Mouse (Mus musculus) embryo, embryonic 10 days (tissue): Measurements from ENCODE around the gene Cpm.

Experiments
- DNase-seq: peaks from one replicate; pipeline ENCODE4 v3.0.0-alpha.2; 2015; ENCODE audit warnings: low spot score

Gene Cpm

GRCm38 (mm10) chr10:117620934-117621501 lies 8.3 kb upstream of the Cpm start:
- DNase-seq: no peak

DNA sequence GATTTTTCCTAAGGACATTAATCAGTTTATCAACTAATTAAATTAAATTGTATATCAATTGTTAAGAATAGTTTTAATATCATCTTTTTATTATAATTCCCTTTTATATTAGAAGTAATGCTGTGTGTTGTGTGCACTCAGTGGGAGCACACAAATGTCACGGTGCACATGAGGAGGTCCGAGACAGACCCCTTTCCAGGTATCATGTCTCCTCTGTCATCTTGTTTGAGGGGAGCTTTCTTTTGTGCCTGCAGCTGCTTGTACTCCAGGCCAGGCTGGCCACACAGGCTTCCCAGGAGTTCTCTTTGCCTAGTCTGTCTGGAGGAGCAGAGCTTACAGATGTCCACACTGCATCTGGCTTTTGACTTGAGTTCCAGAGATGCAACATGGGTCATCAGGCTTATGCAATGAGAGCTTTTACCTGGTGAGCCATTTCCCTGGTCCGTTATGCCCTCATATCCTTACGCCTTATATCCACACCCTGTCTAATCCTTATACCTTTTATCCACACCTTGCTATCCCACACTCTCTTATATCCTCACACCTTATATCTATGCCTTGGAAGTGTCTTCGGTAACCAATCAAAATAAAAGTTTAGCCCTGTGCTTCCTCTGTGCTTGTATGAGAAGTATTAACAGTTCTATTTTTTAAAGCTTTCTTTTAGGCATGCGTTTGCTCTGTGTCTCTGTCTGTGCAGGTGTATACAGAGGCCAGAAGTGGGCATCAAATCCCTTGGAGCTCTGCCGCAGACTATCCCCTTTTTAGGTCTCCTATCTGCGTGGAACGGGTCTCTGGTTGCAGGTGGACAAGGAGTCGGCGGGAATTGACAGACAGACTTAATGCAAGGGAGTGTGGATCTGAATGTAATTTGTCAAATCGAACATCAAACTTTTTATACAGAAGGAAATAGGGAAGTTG lies 7.4 kb upstream of the Cpm start:
- no peak for DNase-seq

DNA sequence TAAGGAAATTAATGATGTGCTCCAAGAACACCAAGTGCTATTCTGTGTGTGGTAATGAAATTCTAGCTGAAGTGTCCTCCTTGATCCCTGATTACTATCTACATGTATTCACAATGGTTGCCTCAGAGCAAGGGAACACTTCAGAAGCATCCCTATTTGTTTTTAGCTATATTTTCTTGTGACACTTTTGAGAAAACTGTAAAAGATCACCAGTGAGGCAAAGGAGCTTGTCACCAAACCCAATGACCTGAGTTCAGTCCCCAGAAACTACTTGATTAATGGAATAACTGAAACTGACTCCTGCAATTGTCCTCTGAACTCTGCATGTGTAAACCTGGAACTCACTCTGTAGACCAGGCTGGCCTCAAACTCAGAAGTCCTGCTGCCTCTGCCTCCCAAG lies 5.9 kb upstream of the Cpm start:
- no peak for DNase-seq

DNA sequence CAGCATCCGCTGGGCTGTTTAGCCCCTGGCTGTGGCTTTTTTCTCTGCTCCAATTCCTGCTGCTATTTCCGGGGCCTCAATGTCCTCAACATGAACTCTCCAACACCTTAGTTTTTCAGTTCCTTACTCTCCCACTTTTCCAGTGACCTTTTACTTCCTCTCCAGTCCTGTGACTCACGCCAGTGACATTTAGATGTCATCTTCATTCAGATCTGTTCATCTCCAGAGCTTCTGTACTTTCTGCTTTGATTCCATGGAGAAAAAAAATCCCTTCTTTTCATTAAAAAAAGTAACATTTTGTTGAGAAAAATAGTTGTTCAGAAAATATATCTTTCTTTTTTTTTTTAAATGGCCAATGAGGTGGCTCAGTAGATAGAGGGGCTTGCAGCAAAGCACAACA lies 5.1 kb upstream of the Cpm start:
- no peak for DNase-seq

DNA sequence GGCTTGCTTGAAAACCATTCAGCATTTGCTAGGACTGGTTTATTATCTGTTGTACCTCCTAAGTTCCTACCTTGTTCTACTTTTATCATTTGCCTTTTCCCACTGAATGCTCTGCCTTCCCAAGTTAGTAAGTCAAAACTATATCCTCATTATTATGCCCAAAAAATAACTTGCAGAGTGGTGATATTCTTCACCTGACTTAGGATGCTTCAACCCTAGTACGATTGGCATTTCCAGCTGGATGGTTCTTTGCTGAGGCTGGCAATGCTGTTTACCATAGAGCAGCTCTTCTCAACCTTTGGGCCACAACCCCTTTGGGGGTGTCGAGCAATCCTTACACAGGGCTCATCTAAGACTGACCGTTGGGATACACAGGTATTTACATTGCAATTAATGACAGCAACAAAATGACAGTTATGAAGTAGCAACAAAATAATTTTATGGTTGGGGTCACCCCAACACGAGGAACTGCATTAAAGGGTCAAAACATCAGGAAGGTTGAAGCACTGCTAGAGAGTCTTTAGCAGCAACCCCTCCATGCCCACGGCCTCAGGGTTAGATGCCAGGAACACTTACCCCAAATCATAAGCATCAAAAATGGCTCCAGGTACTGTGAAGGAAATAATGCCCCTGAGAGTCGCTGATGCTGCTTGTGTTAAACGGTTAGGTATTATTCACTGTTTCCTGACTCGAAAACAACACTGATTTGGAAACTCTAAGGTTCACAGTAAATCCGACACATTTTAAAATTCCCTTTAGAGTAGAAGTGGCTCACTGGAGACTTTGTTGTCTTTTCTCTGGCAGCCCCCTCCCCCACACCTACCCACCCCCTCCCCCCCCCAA lies 4.4 kb upstream of the Cpm start:
- DNase-seq: no peak

DNA sequence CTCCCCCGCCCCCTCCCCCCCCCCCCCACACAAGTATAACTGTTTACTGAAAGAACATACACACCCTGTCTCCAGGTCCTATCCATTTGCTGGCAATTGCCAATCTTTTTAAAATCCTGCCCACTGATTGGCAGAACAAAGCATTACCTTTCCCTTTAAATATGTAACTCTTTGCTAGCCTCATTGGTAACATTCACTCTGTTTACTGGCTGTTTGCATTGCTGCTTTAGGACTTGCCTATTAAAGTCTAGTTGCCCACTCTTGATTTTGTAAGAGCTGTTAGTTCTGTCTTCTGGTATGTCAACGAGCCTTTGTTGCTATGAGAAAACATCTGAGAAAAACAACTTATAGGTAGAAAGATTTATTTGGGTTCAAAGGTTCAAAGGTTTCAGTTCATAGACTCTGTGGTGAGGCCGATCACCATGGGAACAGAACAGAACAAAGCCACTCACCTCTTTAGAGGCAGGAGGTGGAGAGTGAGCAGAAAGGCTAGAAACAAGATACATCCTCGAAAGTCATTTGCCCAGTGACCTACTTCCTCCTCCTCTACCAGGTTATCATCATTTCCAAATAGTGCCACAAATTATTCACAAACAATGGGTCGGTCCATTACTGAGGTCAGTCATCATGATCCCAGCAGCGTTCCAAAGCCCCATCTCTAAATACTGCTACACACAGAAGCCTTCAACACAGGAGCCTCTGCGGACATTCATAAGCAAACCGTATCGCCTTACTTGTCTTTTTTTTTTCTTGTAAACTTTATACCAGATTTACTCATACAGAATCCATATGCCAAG lies 3.6 kb upstream of the Cpm start:
- DNase-seq: peak; percentile 52

DNA sequence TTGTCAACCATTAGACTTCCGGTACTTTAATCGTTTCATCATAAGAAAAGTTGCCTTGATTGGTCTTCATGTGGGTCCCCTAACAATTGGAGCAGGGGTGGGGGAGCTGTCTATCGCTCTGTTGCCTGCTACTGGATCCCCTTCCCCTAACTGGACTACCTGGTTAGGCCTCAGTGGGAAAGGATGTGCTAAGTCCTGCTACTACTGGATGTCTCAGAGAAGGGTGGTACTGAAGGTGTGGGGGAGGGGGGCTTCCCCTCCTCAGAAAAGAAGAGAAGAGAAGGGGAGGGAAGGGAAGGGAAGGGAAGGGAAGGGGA lies 3.0 kb upstream of the Cpm start:
- DNase-seq: no peak

GRCm38 (mm10) chr10:117626840-117627615 lies 2.3 kb upstream of the Cpm start:
- no peak for DNase-seq

- DNase-seq: no peak
These were observed 1.7 kb upstream of the Cpm start for GRCm38 (mm10) chr10:117627616-117627930.

DNA sequence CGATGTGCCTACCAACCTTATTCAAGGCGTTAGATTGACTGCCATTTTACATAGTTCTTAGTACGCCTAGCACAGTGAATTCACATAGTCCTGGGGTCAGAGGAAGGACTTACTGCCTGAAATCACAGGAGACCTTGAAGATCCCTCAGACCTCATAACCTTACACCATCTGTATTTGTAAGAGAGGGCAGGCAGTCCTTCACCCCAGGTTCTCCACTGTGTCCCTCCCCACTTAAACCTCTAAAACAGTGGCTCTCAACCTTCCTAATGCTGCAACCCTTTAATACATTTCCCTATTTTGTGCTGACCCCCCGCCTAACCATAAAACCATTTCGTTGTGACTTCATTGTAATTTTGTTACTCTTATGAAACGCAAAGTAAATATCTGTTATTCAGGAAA lies 1.4 kb upstream of the Cpm start:
- DNase-seq: no peak

- DNase-seq: no peak
These were observed 734 bp upstream of the Cpm start for GRCm38 (mm10) chr10:117628363-117629168.

DNA sequence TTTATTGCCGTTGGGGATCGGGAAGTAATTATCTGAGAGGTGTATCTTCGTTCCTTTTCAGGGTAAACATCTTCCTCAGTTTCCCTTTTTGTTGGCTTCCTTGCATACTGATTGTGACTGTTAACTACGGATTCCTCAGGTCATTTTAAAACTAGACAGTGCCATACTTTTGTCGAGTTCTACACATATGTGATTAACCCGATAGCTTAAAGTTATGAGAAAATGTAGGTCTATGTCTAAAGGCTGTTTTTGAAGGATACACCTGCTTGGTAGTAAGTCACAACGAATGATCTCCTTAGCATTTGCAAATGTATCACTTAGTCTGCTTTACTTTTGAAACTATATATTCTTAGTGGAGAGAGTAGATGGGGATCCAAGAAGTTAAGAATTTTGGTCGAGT lies 876 bp downstream of the Cpm start:
- DNase-seq: no peak

- no peak for DNase-seq
These were observed 1.5 kb downstream of the Cpm start for GRCm38 (mm10) chr10:117630810-117631209.

GRCm38 (mm10) chr10:117631562-117632259 lies 2.4 kb downstream of the Cpm start:
- no peak for DNase-seq

DNA sequence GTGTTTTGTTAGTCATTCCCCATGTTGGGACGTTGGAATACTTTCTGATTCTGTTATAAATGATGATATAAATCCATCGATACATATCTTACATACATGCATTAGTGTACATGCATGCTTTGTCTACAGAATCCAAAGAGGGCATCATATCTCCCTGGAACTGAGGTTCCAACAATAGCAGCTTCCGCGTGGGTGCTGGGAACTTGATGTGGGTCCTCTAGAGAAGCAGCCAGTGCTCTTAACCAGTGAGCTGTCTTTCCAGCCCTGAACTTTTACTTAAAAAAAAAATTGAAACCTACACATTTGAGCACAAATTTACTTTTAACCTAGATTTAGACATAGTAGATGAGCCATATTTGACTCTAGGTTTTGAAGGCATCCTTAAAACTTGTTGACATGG lies 3.1 kb downstream of the Cpm start:
- DNase-seq: no peak

- no peak for DNase-seq
These were observed 4.4 kb downstream of the Cpm start for GRCm38 (mm10) chr10:117633564-117634208.

DNA sequence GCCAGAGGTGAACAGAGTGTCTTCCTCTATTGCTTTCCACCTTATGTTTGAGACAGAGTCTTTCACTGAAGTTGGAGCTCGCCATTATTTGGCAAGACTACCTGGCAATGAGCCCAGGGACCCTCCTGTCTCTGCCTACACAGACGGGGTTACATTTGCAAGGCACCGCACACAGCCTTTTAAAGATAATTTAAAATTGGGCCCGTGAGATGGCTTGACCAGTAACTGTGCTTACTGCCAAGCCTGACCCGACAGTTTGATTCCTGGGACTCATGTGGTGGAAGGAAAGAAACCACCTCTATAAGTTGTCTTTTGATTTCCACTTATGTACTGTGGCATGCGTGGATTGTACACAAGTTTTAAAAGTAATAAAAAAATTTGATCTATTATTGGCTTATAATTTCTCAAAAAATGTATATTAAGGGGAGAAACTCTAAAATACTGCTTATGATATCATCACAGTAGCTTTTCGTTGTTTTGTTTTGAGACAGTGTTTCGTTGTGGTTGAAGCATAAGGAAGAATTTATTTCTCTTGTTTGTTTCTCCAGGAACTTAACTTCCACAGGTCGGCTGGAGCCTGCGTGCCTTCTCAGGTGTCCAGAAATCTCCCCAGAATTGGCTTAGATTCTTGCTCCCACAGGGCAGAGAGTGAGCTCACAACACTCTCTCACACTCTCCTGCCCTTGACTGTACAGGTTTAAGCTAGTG lies 5.2 kb downstream of the Cpm start:
- no peak for DNase-seq

DNA sequence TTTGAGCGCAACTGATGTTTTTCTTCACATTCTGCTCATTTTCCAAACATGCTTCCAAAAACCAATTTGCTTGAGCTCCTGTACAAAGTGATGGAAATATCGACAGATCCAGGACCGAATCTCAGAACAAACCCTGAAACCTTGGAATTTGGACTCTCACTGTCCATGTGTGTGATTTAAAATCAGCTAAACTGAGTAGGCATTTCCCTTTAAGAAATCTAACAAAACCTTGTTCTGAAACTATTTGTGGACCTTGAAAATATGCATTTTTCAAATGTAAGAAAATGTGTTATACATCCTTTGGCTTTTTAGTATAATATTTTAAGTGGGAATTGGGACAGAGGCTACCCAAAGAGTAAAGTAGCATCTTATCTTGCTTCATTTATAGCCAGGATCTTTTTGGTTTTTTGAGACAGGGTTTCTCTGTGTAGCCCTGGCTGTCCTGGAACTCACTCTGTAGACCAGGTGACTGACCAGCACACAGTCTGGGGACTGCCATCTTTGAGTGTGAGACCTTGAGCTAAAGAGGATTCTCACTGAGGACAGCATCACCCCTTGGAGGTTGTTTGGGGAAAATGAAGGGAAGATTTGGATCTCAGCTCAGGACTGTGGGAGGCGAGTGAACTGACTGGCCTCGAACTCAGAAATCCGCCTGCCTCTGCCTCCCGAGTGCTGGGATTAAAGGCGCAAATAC lies 5.9 kb downstream of the Cpm start:
- no peak for DNase-seq
